Mouse (Mus musculus) MEL (cell line): ENCODE results near the gene Tfpi.

Experiments used
- CTCF ChIP-seq, 3 experiments: IDR thresholded peaks in 2 of 3; conservative IDR thresholded peaks in 1 of 3; 2 replicates each; pipeline ENCODE4 v1.5.1; 2011 to 2012; ENCODE audit warnings: low read length in 3 of 3, low read depth in 2 of 3, mild to moderate bottlenecking in 2 of 3, improper control_type of control experiment in 1 of 3, inconsistent platforms in 1 of 3, mixed read lengths in 1 of 3, moderate library complexity in 1 of 3; ENCODE audit not compliant: control insufficient read depth in 1 of 3, insufficient read depth in 1 of 3, poor library complexity in 1 of 3, severe bottlenecking in 1 of 3
- EP300 ChIP-seq, 2 experiments: IDR thresholded peaks; 2 replicates each; pipeline ENCODE4 v1.6.1; 2011; ENCODE audit warnings: improper control_type of control experiment in 2 of 2, low read length in 2 of 2, low read depth in 1 of 2, mild to moderate bottlenecking in 1 of 2
- GATA1 ChIP-seq: IDR thresholded peaks from 2 replicates; pipeline ENCODE4 v1.6.1; 2011; ENCODE audit warnings: low read depth, low read length, improper control_type of control experiment
- JUND ChIP-seq: IDR thresholded peaks from 2 replicates; pipeline ENCODE4 v1.6.1; 2011; ENCODE audit warnings: low read depth, mild to moderate bottlenecking, improper control_type of control experiment, low read length
- NRF1 ChIP-seq: IDR thresholded peaks from 2 replicates; pipeline ENCODE4 v1.6.1; 2014; ENCODE audit warnings: low read depth, mild to moderate bottlenecking, inconsistent platforms, low read length, improper control_type of control experiment, moderate library complexity; ENCODE audit not compliant: poor library complexity, insufficient read depth, severe bottlenecking
- POLR2A ChIP-seq, 2 experiments: IDR thresholded peaks; 2 replicates each; pipeline ENCODE4 v1.6.1; 2011 to 2012; ENCODE audit warnings: low read length in 2 of 2, mild to moderate bottlenecking in 2 of 2, control low read depth in 1 of 2, improper control_type of control experiment in 1 of 2, low read depth in 1 of 2, moderate library complexity in 1 of 2; ENCODE audit not compliant: control insufficient read depth in 1 of 2, insufficient read depth in 1 of 2, poor library complexity in 1 of 2
- POLR2AphosphoS2 ChIP-seq: IDR thresholded peaks from 2 replicates; pipeline ENCODE4 v1.6.1; 2011; ENCODE audit warnings: low read length, improper control_type of control experiment
- RAD21 ChIP-seq: IDR thresholded peaks from 2 replicates; pipeline ENCODE4 v1.6.1; 2011; ENCODE audit warnings: mild to moderate bottlenecking, low read depth, low read length, improper control_type of control experiment
- SIN3A ChIP-seq: IDR thresholded peaks from 2 replicates; pipeline ENCODE4 v1.6.1; 2012; ENCODE audit warnings: low read length, improper control_type of control experiment, inconsistent platforms
- USF1 ChIP-seq: IDR thresholded peaks from 2 replicates; pipeline ENCODE4 v1.6.1; 2014; ENCODE audit warnings: low read depth, mild to moderate bottlenecking, inconsistent platforms, low read length, improper control_type of control experiment, moderate library complexity
- ZKSCAN1 ChIP-seq: IDR thresholded peaks from 2 replicates; pipeline ENCODE4 v1.6.1; 2012; ENCODE audit warnings: low read depth, mild to moderate bottlenecking, inconsistent platforms, low read length, improper control_type of control experiment, moderate library complexity

DNA sequence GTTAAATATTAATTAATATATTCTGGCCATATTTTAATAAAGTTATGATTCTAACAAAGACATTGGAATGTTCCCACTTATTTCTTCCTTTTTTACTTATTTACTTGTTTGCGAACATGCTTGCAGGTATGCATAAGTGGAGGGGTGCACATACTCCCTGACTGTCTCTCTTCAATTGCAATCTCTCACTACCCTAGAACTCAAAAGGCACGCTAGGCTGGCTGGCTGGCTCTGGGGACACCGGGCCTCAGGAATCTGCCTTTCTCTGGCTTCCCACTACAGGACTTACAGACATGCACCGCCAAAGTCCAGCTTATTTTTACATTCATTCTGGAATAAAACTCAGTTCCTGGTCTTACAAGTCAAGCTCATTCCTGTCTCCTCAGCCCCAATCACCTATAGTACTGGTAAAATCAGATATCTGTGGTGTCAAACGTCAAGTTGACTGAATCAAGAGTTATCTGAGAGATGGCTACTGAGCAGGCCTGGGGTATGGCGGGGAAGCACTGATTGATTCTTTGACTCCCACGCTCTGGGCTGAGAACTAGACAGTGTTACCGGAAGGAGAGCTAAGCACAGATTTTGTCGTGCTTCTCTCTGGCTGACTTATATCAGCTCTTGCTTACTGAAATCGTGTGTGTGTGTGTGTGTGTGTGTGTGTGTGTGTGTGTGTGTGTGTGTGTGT lies 21.9 kb downstream of the Tfpi start:
- TF ChIP-seq RAD21 (no peak), JUND (0 out of 2 replicates have a peak, but pooled peaks have one; percentile 72), EP300 (IDR thresholded peaks at IDR 0.05; ENCODE audit: low read depth in 1 of 2, low read length in 2 of 2) (no peak), CTCF (IDR thresholded peaks at IDR 0.05 in 2 of 3, conservative IDR thresholded peaks at IDR 0.05 in 1 of 3; ENCODE audit: control insufficient read depth in 1 of 3, insufficient read depth in 1 of 3, low read depth in 2 of 3, low read length in 3 of 3, poor library complexity in 1 of 3, severe bottlenecking in 1 of 3) (no peak), POLR2AphosphoS2 (no peak), NRF1 (no peak), POLR2A (IDR thresholded peaks at IDR 0.05; ENCODE audit: control insufficient read depth in 1 of 2, insufficient read depth in 1 of 2, low read depth in 1 of 2, low read length in 2 of 2, poor library complexity in 1 of 2) (no peak), USF1 (no peak), ZKSCAN1 (no peak), GATA1 (no peak), SIN3A (no peak)
